Mouse (Mus musculus) frontal cortex, postnatal 25 days (tissue): ENCODE results near the gene Adss.

Experiments used
- DNase-seq, 2 experiments: peaks; one replicate each; pipeline ENCODE4 v3.0.0; 2022; ENCODE audit warnings: low spot score in 2 of 2

Adss gene

DNA sequence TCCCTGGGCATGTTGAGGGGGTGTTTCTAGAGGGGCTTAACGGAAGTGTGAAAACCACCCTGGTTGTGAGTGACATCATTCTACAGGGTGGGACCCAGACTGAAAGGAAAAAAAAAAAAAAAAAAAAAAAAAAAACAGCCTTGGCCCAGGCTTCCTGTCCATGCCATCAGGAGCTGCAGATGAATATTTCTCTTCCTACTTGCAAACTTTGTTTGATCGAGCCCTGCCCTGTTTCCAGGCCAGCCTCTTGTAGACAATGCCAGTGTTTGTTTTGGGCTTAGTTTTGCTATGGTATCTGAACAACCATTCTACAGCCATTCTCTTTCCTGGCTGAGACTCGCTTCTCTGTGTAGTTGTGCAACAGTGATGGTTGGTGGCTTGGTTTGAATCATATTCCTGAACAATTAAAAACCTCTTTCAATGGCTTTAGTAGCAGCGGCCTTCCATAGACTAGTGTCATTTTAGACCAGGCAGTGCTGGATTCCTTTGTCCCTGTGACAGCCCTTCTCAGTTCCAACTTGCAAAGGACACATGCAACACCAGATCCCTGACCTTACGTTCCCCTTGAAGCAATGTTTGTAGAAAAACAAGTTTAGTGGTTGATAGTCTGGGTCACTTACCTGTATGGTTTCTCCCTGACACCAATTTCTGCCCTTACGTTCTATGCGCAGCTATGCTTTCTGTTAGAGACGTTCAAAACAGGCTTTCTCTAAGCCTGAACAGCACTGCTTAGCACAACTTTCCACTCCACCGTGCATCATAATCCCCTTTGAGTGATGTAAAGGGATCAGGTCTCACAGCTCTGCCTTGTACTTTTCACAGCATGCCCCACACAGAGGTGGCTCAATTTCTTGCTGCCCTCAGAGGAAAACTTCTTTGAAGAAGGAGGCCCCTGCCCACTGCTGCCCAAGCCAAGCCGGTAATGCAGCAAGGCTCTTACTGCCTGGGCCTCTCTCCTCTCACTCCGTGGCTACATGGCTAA is 67.0 kb downstream of the Adss start, which contains the start of gene 1700016C15Rik:
Gene 1700016C15Rik, plus strand, starts transcription at position 772 of the 982 bp plus-strand sequence.
- no peak for DNase-seq

DNA sequence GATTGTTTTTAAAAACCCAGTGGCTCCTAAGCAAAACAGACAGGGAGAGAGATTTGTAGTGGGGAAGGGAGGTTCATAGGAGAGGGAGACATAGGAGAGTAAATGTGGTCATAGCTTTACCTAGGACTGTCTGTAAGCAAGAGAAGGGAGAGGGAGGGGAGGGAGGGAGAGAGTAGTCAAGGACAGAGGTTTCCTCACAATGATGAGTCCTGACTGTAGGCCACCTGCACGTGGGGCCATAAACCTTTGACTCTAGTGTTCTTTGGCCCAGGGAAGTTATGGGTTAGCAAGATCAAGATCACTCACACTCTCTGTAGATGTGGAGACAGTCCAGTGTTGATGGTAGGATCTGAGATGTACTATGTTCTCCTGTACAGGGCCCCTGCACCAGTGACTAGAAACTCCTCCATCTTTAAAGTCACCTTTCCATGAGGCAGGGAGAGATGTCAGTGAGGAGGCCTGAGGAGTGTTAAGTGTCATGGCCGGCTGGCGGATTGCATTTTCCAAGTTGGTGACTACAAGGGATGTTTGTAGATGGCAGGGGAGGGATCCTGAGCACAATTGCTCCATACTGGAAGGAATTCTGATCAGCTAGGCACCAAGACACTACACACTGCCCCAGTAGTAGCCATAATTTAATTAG is 68.3 kb downstream of the Adss start:
- DNase-seq = no peak

DNA sequence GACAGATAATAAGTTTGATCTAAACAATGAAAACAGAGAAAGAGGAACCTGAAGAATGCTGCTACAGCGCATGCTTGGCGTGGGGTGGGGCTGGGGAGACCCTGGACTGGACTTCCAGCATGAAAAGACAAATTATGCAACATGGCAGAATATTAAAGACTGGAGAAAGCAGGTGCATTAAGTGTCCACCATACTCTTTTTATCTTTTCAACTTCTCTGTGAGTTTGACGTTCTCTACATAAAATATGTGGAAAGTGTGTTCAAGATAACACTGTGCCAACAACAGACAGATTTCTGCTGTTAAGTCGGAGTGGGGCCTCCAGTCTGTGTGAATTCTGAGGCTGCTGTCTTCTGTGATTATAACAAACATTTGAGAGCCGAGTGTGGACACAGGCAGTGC is 69.4 kb downstream of the Adss start:
- DNase-seq = no peak

DNA sequence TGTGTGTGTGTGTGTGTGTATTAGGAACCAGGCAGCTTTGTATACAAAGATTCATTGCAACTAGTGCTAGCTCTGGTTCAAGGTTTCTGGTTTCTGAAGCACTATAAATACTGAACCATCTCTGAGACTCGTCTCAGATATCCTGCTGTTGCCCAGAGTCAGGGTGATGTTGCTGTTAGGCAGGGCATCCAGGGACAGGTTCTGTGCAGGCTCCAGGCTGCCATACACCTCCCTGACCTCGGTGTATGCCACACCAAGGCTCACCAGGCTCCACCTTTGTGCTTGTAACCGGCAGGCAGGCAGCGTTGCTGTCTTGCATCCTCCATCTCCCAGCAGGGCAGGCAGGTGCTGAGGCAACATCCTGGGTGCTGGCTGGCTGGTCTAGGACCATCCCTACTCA is 72.5 kb downstream of the Adss start:
- no peak for DNase-seq

DNA sequence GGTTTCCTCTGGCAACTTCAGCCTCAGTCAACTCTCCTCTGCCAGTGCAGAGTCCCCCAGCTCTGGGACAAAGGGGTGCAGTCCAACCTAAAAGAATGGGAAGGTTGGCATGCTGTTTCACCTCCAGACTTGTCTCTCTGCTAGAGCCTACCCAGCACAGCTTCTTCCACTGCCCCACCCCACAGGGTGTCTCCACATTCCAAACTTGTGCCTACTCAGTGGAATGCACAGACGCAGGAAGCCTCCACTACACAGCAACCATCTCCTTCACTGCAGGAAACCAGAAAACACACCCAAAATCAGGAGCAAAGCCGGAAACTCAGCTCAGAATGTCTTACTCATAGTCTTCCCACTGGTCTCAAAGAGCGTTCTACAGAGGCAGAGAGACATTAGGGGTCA is 77.3 kb downstream of the Adss start:
- no peak for DNase-seq

DNA sequence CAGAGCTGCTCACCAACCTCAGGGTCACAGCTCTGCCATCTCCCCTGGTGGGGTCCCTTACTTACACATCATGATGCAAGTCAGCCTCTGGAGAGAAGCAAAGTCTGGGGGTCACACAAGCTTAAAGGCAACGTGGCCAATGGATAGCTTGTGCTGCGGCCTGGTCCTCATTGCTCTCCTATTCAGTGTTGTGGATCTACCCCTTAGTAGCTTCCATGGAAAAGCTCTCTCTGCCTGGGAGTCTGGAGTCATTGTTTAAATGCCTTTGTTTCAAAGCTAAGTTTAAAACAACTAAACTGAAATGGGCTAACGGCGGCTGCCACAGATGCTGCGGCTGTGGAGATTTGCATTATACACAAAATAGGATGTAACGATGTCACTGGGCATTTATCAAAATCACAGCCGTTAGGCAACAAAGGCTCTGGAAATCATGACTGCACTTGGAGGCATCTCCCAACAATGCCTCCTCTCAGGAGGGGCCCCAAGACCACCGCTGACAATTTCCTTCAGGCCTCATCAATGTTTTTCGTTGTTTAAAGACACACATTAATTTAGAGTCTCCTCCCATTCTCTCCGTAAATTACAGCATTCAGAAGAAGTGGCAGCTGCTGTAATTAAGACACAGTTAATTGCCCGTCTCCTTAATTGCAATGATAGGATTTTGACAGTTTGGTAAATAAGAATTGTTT is 77.8 kb downstream of the Adss start:
- no peak for DNase-seq

DNA sequence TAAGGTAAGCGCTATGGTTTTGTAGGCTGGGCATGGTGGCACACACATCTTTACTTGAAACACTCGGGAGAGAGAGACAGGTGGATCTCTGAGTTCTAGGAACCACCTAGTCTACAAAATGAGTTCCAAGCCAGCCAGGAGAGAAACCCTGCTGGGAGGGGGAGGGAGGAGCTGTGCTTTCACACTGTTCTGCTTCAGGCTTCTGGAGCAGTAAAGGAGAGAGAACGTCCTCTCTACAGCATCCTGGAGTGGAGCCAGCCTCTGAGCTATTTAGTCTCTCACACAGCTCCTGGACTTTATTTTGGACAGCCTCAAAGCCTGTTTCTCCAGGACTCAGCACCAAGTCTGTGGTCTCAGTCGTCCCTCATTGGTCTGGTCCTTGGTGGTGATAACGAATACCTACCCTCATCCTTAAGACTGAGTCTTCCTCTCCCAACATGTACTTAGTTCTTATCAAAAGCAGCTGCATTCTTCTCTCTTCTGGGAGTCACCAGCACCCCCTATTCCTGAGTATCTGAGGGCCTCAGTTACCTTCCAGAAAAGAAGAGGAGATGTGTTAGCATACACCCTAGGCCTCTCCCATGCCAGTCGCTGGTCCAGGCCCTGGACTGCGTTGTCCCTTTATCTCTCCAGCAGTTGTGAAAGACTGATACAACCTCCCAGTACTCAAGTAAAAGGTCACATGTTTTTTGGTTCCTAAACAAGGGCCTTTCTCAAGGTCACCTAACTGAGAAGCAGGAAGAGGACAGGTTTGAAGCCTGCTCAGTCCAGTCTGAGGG is 79.1 kb downstream of the Adss start:
- DNase-seq = no peak

DNA sequence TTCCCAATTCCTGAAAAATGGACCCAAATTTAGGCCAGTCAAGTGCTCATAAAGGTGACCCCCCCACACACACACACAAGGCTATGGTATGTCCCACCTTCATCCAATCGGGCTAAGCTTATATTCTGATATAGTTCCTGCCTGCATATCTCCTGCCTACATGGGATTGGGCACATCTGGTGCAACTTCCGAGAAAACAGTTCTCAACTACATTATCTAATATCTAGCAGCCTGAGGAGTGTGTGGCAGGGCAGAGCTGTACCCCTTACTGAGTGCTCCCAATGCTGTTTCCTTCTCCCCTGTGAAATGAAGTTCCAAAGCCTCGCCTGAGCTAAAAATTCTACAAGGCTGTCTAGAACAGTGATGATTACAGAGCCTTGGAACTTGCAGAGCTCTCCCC is 79.9 kb downstream of the Adss start:
- no peak for DNase-seq

DNA sequence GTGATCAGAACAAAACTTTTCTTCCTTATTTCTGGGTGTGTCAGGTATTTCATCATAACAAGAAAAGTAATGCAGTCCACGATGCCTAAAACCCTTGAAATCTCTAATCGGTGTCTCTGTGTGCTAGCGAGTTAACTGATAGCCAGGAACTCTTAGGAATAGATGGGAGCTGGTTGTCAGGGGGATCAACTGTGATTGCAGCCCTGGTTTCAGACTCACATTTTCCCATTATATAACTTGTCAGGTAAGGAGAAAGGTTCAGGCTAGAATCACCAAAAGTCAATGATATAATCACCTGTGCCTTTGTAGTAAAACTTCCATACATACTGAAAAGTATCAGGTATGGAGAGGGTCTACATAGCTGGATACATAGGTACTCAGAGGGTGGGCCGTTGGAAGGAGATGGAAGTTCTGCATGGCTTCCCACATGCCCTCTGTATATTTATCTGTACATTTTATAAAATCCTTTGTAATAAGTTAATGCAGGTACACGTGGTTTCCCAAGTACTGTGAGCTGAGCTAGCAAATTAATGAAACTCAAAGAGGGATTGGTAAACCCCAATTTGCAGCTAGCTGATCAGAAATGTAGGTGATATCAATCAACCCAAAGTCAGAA is 81.8 kb downstream of the Adss start:
- no peak for DNase-seq

DNA sequence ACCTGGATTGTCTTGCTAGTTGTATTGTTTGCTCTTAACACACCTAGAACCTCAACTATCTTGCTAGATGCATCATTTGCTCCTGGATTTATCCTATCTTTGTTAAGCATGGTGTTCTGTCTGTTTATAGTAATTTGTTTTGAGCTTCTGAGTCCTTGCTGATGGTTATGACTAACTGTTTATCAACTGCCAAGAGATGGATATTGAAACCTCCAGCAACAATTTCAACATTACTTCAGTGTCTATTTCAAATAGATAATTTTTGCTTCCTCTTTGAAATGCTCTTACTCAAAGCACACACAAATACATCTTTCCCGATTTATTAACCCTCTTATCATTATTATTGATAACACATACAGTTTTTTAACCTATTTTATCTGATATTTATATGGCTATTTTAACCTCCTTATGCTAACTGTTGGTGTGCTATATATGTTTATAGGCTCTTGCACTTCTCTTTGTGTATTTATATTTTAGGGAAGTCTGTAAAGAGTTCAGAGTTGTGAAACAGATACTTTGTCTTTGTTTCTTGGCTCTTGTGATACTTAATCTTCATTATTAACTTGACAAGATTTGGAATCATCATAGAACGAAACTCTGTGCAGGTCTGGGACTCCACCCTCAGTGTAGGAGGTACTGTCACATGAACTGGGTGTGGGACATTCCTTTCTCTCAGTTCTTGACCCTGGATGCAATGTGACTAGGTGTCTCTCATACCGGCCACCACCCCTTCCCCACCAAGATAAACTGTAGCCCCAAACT is 82.5 kb downstream of the Adss start:
- DNase-seq = no peak
